Comparison of ENCODE assay signal across 8 mouse cellular contexts in genomic region chr4:148286226-148287031, GRCm38 (mm10). TPM values are rescaled to one million over a fixed set of nuclear protein-coding genes. Genes with fewer than 3 reads are reported as not detected.
A peak's percentile ranks its signal among the peaks of the same experiment; 100 is the strongest.
DNase-seq lines count a peak whose midpoint lies in the region; ATAC-seq and TF ChIP-seq lines count a peak whose summit lies in the region.
"Had no signal": no experiment of that assay in that cellular context is flagged by ENCODE, and none has a peak within 500 bp of the region (broad histone marks: within the 10 kb centered on the region; RNA-seq: fewer than 3 reads in every experiment).

No protein-coding gene starts in this region.

- H3K9me3 ChIP-seq in lung, embryonic 15.5 days = no peaks in the 10 kb centered on the region
- no peaks in the 10 kb centered on the region for H3K9me3 ChIP-seq in embryonic facial prominence, embryonic 13.5 days
- no peaks in the 10 kb centered on the region for H3K9me3 ChIP-seq in kidney, embryonic 16.5 days (ENCODE audit: low read length)
- no peaks in the 10 kb centered on the region for H3K9me3 ChIP-seq in midbrain, embryonic 15.5 days
- H3K9me3 ChIP-seq: embryonic facial prominence, embryonic 15.5 days had no signal

- H3K9ac ChIP-seq in lung, embryonic 15.5 days = no peak overlapping the region
- no peak overlapping the region for H3K9ac ChIP-seq in embryonic facial prominence, embryonic 13.5 days
- H3K9ac ChIP-seq in kidney, embryonic 16.5 days (replicated peaks; ENCODE audit: low read length) = no peak overlapping the region
- H3K9ac ChIP-seq in midbrain, embryonic 15.5 days = peak overlapping the region; percentile 74
- H3K9ac ChIP-seq: embryonic facial prominence, embryonic 15.5 days had no signal

- no peaks in the 10 kb centered on the region for H3K36me3 ChIP-seq in lung, embryonic 15.5 days
- no peaks in the 10 kb centered on the region for H3K36me3 ChIP-seq in embryonic facial prominence, embryonic 13.5 days
- H3K36me3 ChIP-seq in kidney, embryonic 16.5 days (ENCODE audit: insufficient read depth, low read length) = no peaks in the 10 kb centered on the region
- H3K36me3 ChIP-seq in midbrain, embryonic 15.5 days (replicated peaks) = no peaks in the 10 kb centered on the region
- H3K36me3 ChIP-seq: embryonic facial prominence, embryonic 15.5 days had no signal

- WGBS in lung, embryonic 15.5 days = 16% methylated on average over 22 of the region's 22 CpGs
- 17% methylated on average over 22 of the region's 22 CpGs for WGBS in lung, adult 2 months
- 17% methylated on average over 22 of the region's 22 CpGs for WGBS in embryonic facial prominence, embryonic 13.5 days
- 18% methylated on average over 22 of the region's 22 CpGs for WGBS in kidney, embryonic 16.5 days
- WGBS in midbrain, embryonic 15.5 days = 11% methylated on average over 22 of the region's 22 CpGs

- ATAC-seq in lung, embryonic 15.5 days (ENCODE audit: borderline replicate concordance, extremely low read depth, low FRiP score, low TSS enrichment) = peak; percentile 47; the same call in 1 of the 2 replicates
- ATAC-seq in embryonic facial prominence, embryonic 13.5 days (ENCODE audit: insufficient number of reproducible peaks, insufficient read depth, low FRiP score, low TSS enrichment, low read depth) = no peak
- peak; percentile 53; the same call in 1 of the 2 replicates for ATAC-seq in kidney, embryonic 16.5 days (ENCODE audit: low FRiP score, low TSS enrichment)
- no peak for ATAC-seq in midbrain, embryonic 15.5 days (replicated peaks)
- no peak for ATAC-seq in monocyte, adult 5-6 weeks (replicated peaks; ENCODE audit: insufficient number of reproducible peaks, low FRiP score, low TSS enrichment, poor library complexity, severe bottlenecking)

- no peak overlapping the region for H3K27ac ChIP-seq in lung, embryonic 15.5 days
- no peak overlapping the region for H3K27ac ChIP-seq in embryonic facial prominence, embryonic 13.5 days
- H3K27ac ChIP-seq in kidney, embryonic 16.5 days (ENCODE audit: low read length) = no peak overlapping the region
- 0 out of 2 replicates have a peak overlapping the region, but pooled peaks have one; percentile 78 for H3K27ac ChIP-seq in midbrain, embryonic 15.5 days
- H3K27ac ChIP-seq: embryonic facial prominence, embryonic 15.5 days had no signal

- no peak overlapping the region for H3K4me3 ChIP-seq in lung, embryonic 15.5 days
- no peak overlapping the region for H3K4me3 ChIP-seq in lung, adult 2 months (replicated peaks; ENCODE audit: extremely low read depth, low read depth, low read length)
- no peak overlapping the region for H3K4me3 ChIP-seq in embryonic facial prominence, embryonic 13.5 days
- H3K4me3 ChIP-seq in kidney, embryonic 16.5 days (ENCODE audit: low read length) = 0 out of 2 replicates have a peak overlapping the region, but pooled peaks have one; percentile 48
- peak overlapping the region; percentile 64 for H3K4me3 ChIP-seq in midbrain, embryonic 15.5 days

- TF ChIP-seq CTCF in lung, adult 2 months (IDR thresholded peaks at IDR 0.05; ENCODE audit: insufficient read depth, low read length) = no peak

- H3K4me1 ChIP-seq in lung, embryonic 15.5 days = peaks cover 10% of the 10 kb centered on the region; the same call in 1 of the 2 replicates
- no peaks in the 10 kb centered on the region for H3K4me1 ChIP-seq in lung, adult 2 months (ENCODE audit: control insufficient read depth, insufficient read depth, low read length)
- H3K4me1 ChIP-seq in embryonic facial prominence, embryonic 13.5 days = peaks cover 24% of the 10 kb centered on the region
- no peaks in the 10 kb centered on the region for H3K4me1 ChIP-seq in kidney, embryonic 16.5 days (ENCODE audit: insufficient read depth, low read length)
- H3K4me1 ChIP-seq in midbrain, embryonic 15.5 days = peaks cover 59% of the 10 kb centered on the region

- TF ChIP-seq POLR2A in lung, adult 2 months (IDR thresholded peaks at IDR 0.05; ENCODE audit: borderline replicate concordance, extremely low read depth, low read depth, low read length) = no peak

- H3K4me2 ChIP-seq in lung, embryonic 15.5 days = 0 out of 2 replicates have a peak overlapping the region, but pooled peaks have one; percentile 71
- H3K4me2 ChIP-seq in embryonic facial prominence, embryonic 13.5 days = peak overlapping the region; percentile 75; the same call in 1 of the 2 replicates
- no peak overlapping the region for H3K4me2 ChIP-seq in kidney, embryonic 16.5 days (replicated peaks; ENCODE audit: low read depth, low read length)
- H3K4me2 ChIP-seq in midbrain, embryonic 15.5 days = peak overlapping the region; percentile 93

- peaks cover 45% of the 10 kb centered on the region for H3K27me3 ChIP-seq in lung, embryonic 15.5 days
- peaks cover 54% of the 10 kb centered on the region for H3K27me3 ChIP-seq in embryonic facial prominence, embryonic 13.5 days
- peaks cover 27% of the 10 kb centered on the region for H3K27me3 ChIP-seq in kidney, embryonic 16.5 days (ENCODE audit: insufficient read depth, low read length)
- H3K27me3 ChIP-seq in midbrain, embryonic 15.5 days (replicated peaks) = no peaks in the 10 kb centered on the region

- no peak for DNase-seq in lung, adult 2 months
- peak; percentile 58 to 66 for DNase-seq in adrenal gland, postnatal 36 days

RNA-seq across cellular contexts. Expression of gene Disp3, which starts 1.3 kb away (rescaled TPM):
- 0.10 and 0.14 TPM in 2 replicates for polyA plus RNA-seq in lung, embryonic 15.5 days (2015; fragmentation: Nextera tagmentation; extraction: Ambion mirVana)
- polyA plus RNA-seq in lung, adult 2 months (2012; rRNA removed) = 0.03 TPM in 1 of 2 replicates, not detected in the other
- total RNA-seq in adrenal gland, postnatal 36 days (2021) = under 1 TPM; 0.13 to 0.63 TPM
- polyA plus RNA-seq in embryonic facial prominence, embryonic 13.5 days (2015; fragmentation: Nextera tagmentation; extraction: Ambion mirVana) = 0.35 and 0.39 TPM in 2 replicates
- polyA plus RNA-seq in kidney, embryonic 16.5 days (2015; fragmentation: Nextera tagmentation; extraction: Ambion mirVana) = 0.16 and 0.18 TPM in 2 replicates
- polyA plus RNA-seq in midbrain, embryonic 15.5 days (2015; fragmentation: Nextera tagmentation; extraction: Ambion mirVana) = 12.5 and 13.6 TPM in 2 replicates
- total RNA-seq in monocyte, adult 5-6 weeks (2017) = not detected in 3 replicates

Comparison
In these comparisons a context has a peak if more than half of its experiments do, and no peak if none do; other contexts are left out.
1. ATAC-seq: peak in lung, embryonic 15.5 days (single experiment) and kidney, embryonic 16.5 days (single experiment); none in embryonic facial prominence, embryonic 13.5 days (single experiment), midbrain, embryonic 15.5 days (single experiment) and monocyte, adult 5-6 weeks (single experiment).
2. H3K4me3 ChIP-seq: peak in kidney, embryonic 16.5 days (single experiment) and midbrain, embryonic 15.5 days (single experiment); none in lung, embryonic 15.5 days (single experiment), lung, adult 2 months (single experiment) and embryonic facial prominence, embryonic 13.5 days (single experiment).